Mouse (Mus musculus) telencephalon, adult 2 months (tissue): ENCODE measurements around the gene Ptov1.

Source experiments
- DNase-seq: peaks from one replicate; pipeline ENCODE4 v3.0.0-alpha.2; 2011; ENCODE audit warnings: low read depth, low spot score

Ptov1 gene

GRCm38 (mm10) chr7:44859896-44860295 is 9.7 kb downstream of the Ptov1 start:
- no peak for DNase-seq

GRCm38 (mm10) chr7:44857905-44858304 is 11.7 kb downstream of the Ptov1 start:
- no peak for DNase-seq

GRCm38 (mm10) chr7:44857042-44857552 is 12.5 kb downstream of the Ptov1 start, which contains the start of gene Pnkp:
Gene Pnkp (plus strand): TSS chr7:44857139.
- DNase-seq = peak; percentile 94

GRCm38 (mm10) chr7:44856265-44856916 is 13.2 kb downstream of the Ptov1 start:
- no peak for DNase-seq

GRCm38 (mm10) chr7:44855036-44855435 is 14.6 kb downstream of the Ptov1 start:
- no peak for DNase-seq

- no peak for DNase-seq
Observed at GRCm38 (mm10) chr7:44854356-44855031, 15.1 kb downstream of the Ptov1 start.

- no peak for DNase-seq
Observed at GRCm38 (mm10) chr7:44853596-44854355, 15.8 kb downstream of the Ptov1 start.

GRCm38 (mm10) chr7:44853065-44853464 is 16.5 kb downstream of the Ptov1 start:
- no peak for DNase-seq

- DNase-seq = no peak
Observed at GRCm38 (mm10) chr7:44852259-44853027, 17.1 kb downstream of the Ptov1 start.

GRCm38 (mm10) chr7:44851625-44852234 is 17.9 kb downstream of the Ptov1 start:
- DNase-seq = no peak

GRCm38 (mm10) chr7:44850789-44851624 is 18.6 kb downstream of the Ptov1 start:
- no peak for DNase-seq

- DNase-seq = no peak
Observed at GRCm38 (mm10) chr7:44850146-44850545, 19.4 kb downstream of the Ptov1 start.

GRCm38 (mm10) chr7:44849416-44850111 is 20.0 kb downstream of the Ptov1 start:
- peak; percentile 97 for DNase-seq

- peak; percentile 100 for DNase-seq
Observed at GRCm38 (mm10) chr7:44848561-44849415, 20.8 kb downstream of the Ptov1 start, which contains the start of the genes Akt1s1 and Tbc1d17. Gene Akt1s1 (plus strand): TSS chr7:44848991. Gene Tbc1d17 (minus strand): TSS chr7:44849079.

- no peak for DNase-seq
Observed at GRCm38 (mm10) chr7:44847772-44848171, 21.8 kb downstream of the Ptov1 start.

GRCm38 (mm10) chr7:44846804-44847203 is 22.8 kb downstream of the Ptov1 start:
- DNase-seq = no peak

GRCm38 (mm10) chr7:44845006-44845405 is 24.6 kb downstream of the Ptov1 start:
- no peak for DNase-seq

- DNase-seq = no peak
Observed at GRCm38 (mm10) chr7:44841825-44842463, 27.6 kb downstream of the Ptov1 start.
